Mouse (Mus musculus) heart, adult 2 months (tissue): ENCODE results near the gene Gm10717.
"Not testable (repeated sequence)": the region's sequence is repeated elsewhere in the genome, so short reads cannot be mapped to it uniquely, and the experiment has no call there.

Source experiments
- CTCF ChIP-seq: fragments of 200-600 bp; IDR thresholded peaks from 2 replicates; pipeline ENCODE4 v1.8.1; 2022; ENCODE audit warnings: antibody characterized with exemption, mild to moderate bottlenecking, moderate library complexity
- EP300 ChIP-seq: fragments of 200-500 bp; IDR thresholded peaks from 2 replicates; pipeline ENCODE4 v1.6.1; 2011; ENCODE audit warnings: low read depth, low read length, control low read depth; ENCODE audit not compliant: insufficient read depth
- POLR2A ChIP-seq: fragments of 200-500 bp; IDR thresholded peaks from 2 replicates; pipeline ENCODE4 v1.6.1; 2011; ENCODE audit warnings: mild to moderate bottlenecking, low read depth, low read length, control low read depth; ENCODE audit not compliant: insufficient read depth

GRCm38 (mm10) chr9:3025653-3026052, 436 bp downstream of the Gm10717 start:
- TF ChIP-seq EP300, CTCF, POLR2A: not testable (repeated sequence)
